Mouse (Mus musculus): ENCODE measurements around the gene Scaper. TPM values are rescaled to one million over a fixed set of nuclear protein-coding genes. Genes with fewer than 3 reads are reported as not detected.

Gene Scaper
- polyA plus RNA-seq, 1 experiment from 2014 or later = 12.2 TPM

GRCm38 (mm10) chr9:55608701-55609531 is 329.0 kb downstream of the Scaper start:
- H3K9me3 ChIP-seq = no peaks in the 10 kb centered on the region
- no peak overlapping the region for H3K9ac ChIP-seq (replicated peaks)
- H3K27ac ChIP-seq = no peak overlapping the region
- peaks cover 13% of the 10 kb centered on the region; the same call in 1 of the 2 replicates for H3K4me1 ChIP-seq (replicated peaks)
- ATAC-seq (ENCODE audit: insufficient number of reproducible peaks, insufficient read depth, low FRiP score, low TSS enrichment, low read depth) = peak; percentile 59
- WGBS = 5% methylated on average over 7 of the region's 7 CpGs
- H3K4me2 ChIP-seq = no peak overlapping the region
- H3K27me3 ChIP-seq = peaks cover 7% of the 10 kb centered on the region; the same call in 1 of the 2 replicates
- no peak overlapping the region for H3K4me3 ChIP-seq (replicated peaks)
- no peaks in the 10 kb centered on the region for H3K36me3 ChIP-seq

- Histone ChIP-seq H3K9me3 (no peaks in the 10 kb centered on the region), H3K4me2 (no peak overlapping the region), H3K27me3 (no peaks in the 10 kb centered on the region), H3K9ac (replicated peaks) (no peak overlapping the region), H3K4me3 (replicated peaks) (no peak overlapping the region), H3K4me1 (replicated peaks) (no peaks in the 10 kb centered on the region), H3K27ac (no peak overlapping the region), H3K36me3 (no peaks in the 10 kb centered on the region)
- ATAC-seq (ENCODE audit: insufficient number of reproducible peaks, insufficient read depth, low FRiP score, low TSS enrichment, low read depth) = no peak
These were observed 339.3 kb downstream of the Scaper start for GRCm38 (mm10) chr9:55598594-55598993.

GRCm38 (mm10) chr9:55586141-55586540 is 351.8 kb downstream of the Scaper start:
- Histone ChIP-seq H3K9ac (replicated peaks) (no peak overlapping the region), H3K4me3 (replicated peaks) (no peak overlapping the region), H3K27ac (no peak overlapping the region), H3K4me1 (replicated peaks) (no peaks in the 10 kb centered on the region), H3K9me3 (no peaks in the 10 kb centered on the region), H3K27me3 (no peaks in the 10 kb centered on the region), H3K4me2 (no peak overlapping the region), H3K36me3 (no peaks in the 10 kb centered on the region)
- no peak for ATAC-seq (ENCODE audit: insufficient number of reproducible peaks, insufficient read depth, low FRiP score, low TSS enrichment, low read depth)
- 89% methylated on average over 6 of the region's 6 CpGs for WGBS

- no peak overlapping the region for H3K9ac ChIP-seq (replicated peaks)
- H3K9me3 ChIP-seq = no peaks in the 10 kb centered on the region
- H3K4me1 ChIP-seq (replicated peaks) = no peaks in the 10 kb centered on the region
- H3K27ac ChIP-seq = no peak overlapping the region
- 26% methylated on average over 3 of the region's 3 CpGs for WGBS
- H3K27me3 ChIP-seq = no peaks in the 10 kb centered on the region
- ATAC-seq (ENCODE audit: insufficient number of reproducible peaks, insufficient read depth, low FRiP score, low TSS enrichment, low read depth) = no peak
- H3K4me2 ChIP-seq = no peak overlapping the region
- no peaks in the 10 kb centered on the region for H3K36me3 ChIP-seq
- H3K4me3 ChIP-seq (replicated peaks) = no peak overlapping the region
These were observed 356.5 kb downstream of the Scaper start for GRCm38 (mm10) chr9:55581414-55581813.

- no peaks in the 10 kb centered on the region for H3K4me1 ChIP-seq (replicated peaks)
- ATAC-seq (ENCODE audit: insufficient number of reproducible peaks, insufficient read depth, low FRiP score, low TSS enrichment, low read depth) = no peak
- no peak overlapping the region for H3K4me2 ChIP-seq
- H3K4me3 ChIP-seq (replicated peaks) = no peak overlapping the region
- H3K27ac ChIP-seq = no peak overlapping the region
- 72% methylated on average over 1 of the region's 1 CpGs for WGBS
- no peaks in the 10 kb centered on the region for H3K27me3 ChIP-seq
- H3K9me3 ChIP-seq = no peaks in the 10 kb centered on the region
- no peaks in the 10 kb centered on the region for H3K36me3 ChIP-seq
- H3K9ac ChIP-seq (replicated peaks) = no peak overlapping the region
These were observed 361.3 kb downstream of the Scaper start for GRCm38 (mm10) chr9:55576571-55576970.

- Histone ChIP-seq H3K36me3 (no peaks in the 10 kb centered on the region), H3K4me1 (replicated peaks) (peaks cover 5% of the 10 kb centered on the region), H3K4me3 (replicated peaks) (no peak overlapping the region), H3K4me2 (no peak overlapping the region), H3K9ac (replicated peaks) (no peak overlapping the region), H3K27me3 (no peaks in the 10 kb centered on the region), H3K27ac (no peak overlapping the region), H3K9me3 (no peaks in the 10 kb centered on the region)
- WGBS = 79% methylated on average over 1 of the region's 1 CpGs
- no peak for ATAC-seq (ENCODE audit: insufficient number of reproducible peaks, insufficient read depth, low FRiP score, low TSS enrichment, low read depth)
These were observed 366.8 kb downstream of the Scaper start for GRCm38 (mm10) chr9:55571071-55571470.

- ATAC-seq (ENCODE audit: insufficient number of reproducible peaks, insufficient read depth, low FRiP score, low TSS enrichment, low read depth) = no peak
- no peak overlapping the region for H3K27ac ChIP-seq
- peaks cover 5% of the 10 kb centered on the region for H3K4me1 ChIP-seq (replicated peaks)
- no peak overlapping the region for H3K4me2 ChIP-seq
- H3K27me3 ChIP-seq = no peaks in the 10 kb centered on the region
- no peak overlapping the region for H3K9ac ChIP-seq (replicated peaks)
- H3K4me3 ChIP-seq (replicated peaks) = no peak overlapping the region
- H3K36me3 ChIP-seq = no peaks in the 10 kb centered on the region
- no peaks in the 10 kb centered on the region for H3K9me3 ChIP-seq
- WGBS = 40% methylated on average over 5 of the region's 5 CpGs
These were observed 369.3 kb downstream of the Scaper start for GRCm38 (mm10) chr9:55568466-55569159.

- 90% methylated on average over 1 of the region's 1 CpGs for WGBS
These were observed 377.0 kb downstream of the Scaper start for GRCm38 (mm10) chr9:55560960-55561359.

GRCm38 (mm10) chr9:55554986-55555385 is 382.9 kb downstream of the Scaper start:
- peaks cover 6% of the 10 kb centered on the region; the same call in 1 of the 2 replicates for H3K27me3 ChIP-seq
- peaks cover 17% of the 10 kb centered on the region for H3K4me1 ChIP-seq (replicated peaks)
- no peak overlapping the region for H3K4me2 ChIP-seq
- 48% methylated on average over 1 of the region's 1 CpGs for WGBS
- no peak for ATAC-seq (ENCODE audit: insufficient number of reproducible peaks, insufficient read depth, low FRiP score, low TSS enrichment, low read depth)
- H3K36me3 ChIP-seq = no peaks in the 10 kb centered on the region
- H3K9me3 ChIP-seq = no peaks in the 10 kb centered on the region
- no peak overlapping the region for H3K9ac ChIP-seq (replicated peaks)
- no peak overlapping the region for H3K27ac ChIP-seq
- no peak overlapping the region for H3K4me3 ChIP-seq (replicated peaks)

More at GRCm38 (mm10) chr9:55560960-55561359, 377.0 kb downstream of the Scaper start:
- no peak overlapping the region for H3K4me2 ChIP-seq
- H3K27ac ChIP-seq = no peak overlapping the region
- ATAC-seq (ENCODE audit: insufficient number of reproducible peaks, insufficient read depth, low FRiP score, low TSS enrichment, low read depth) = no peak
- H3K4me1 ChIP-seq (replicated peaks) = peaks cover 14% of the 10 kb centered on the region
- H3K36me3 ChIP-seq = no peaks in the 10 kb centered on the region
- no peak overlapping the region for H3K9ac ChIP-seq (replicated peaks)
- H3K4me3 ChIP-seq (replicated peaks) = no peak overlapping the region
- H3K9me3 ChIP-seq = no peaks in the 10 kb centered on the region
- peaks cover 1% of the 10 kb centered on the region; the same call in 1 of the 2 replicates for H3K27me3 ChIP-seq

- Histone ChIP-seq H3K36me3 (no peaks in the 10 kb centered on the region), H3K9me3 (no peaks in the 10 kb centered on the region), H3K27me3 (peaks cover 56% of the 10 kb centered on the region), H3K4me2 (peak overlapping the region; percentile 35; the same call in 1 of the 2 replicates), H3K4me3 (replicated peaks) (no peak overlapping the region), H3K9ac (replicated peaks) (no peak overlapping the region), H3K27ac (no peak overlapping the region), H3K4me1 (replicated peaks) (peaks cover 34% of the 10 kb centered on the region)
- 6% methylated on average over 16 of the region's 16 CpGs for WGBS
- ATAC-seq (ENCODE audit: insufficient number of reproducible peaks, insufficient read depth, low FRiP score, low TSS enrichment, low read depth) = no peak
These were observed 388.5 kb downstream of the Scaper start for GRCm38 (mm10) chr9:55549302-55549890.

- peaks cover 62% of the 10 kb centered on the region for H3K27me3 ChIP-seq
- no peak overlapping the region for H3K4me3 ChIP-seq (replicated peaks)
- H3K4me1 ChIP-seq (replicated peaks) = peaks cover 39% of the 10 kb centered on the region
- H3K4me2 ChIP-seq = 0 out of 2 replicates have a peak overlapping the region, but pooled peaks have one; percentile 35
- H3K27ac ChIP-seq = no peak overlapping the region
- no peak overlapping the region for H3K9ac ChIP-seq (replicated peaks)
- ATAC-seq (ENCODE audit: insufficient number of reproducible peaks, insufficient read depth, low FRiP score, low TSS enrichment, low read depth) = no peak
- no peaks in the 10 kb centered on the region for H3K36me3 ChIP-seq
- WGBS = 19% methylated on average over 3 of the region's 3 CpGs
- H3K9me3 ChIP-seq = no peaks in the 10 kb centered on the region
These were observed 389.0 kb downstream of the Scaper start for GRCm38 (mm10) chr9:55548871-55549270.

Data from limb, embryonic 12.5 days (tissue).